Mouse (Mus musculus) hindbrain, embryonic 11.5 days (tissue): ENCODE measurements around the gene Exoc2. TPM values are rescaled to one million over a fixed set of nuclear protein-coding genes. Genes with fewer than 3 reads are reported as not detected.

ENCODE experiments used
- ATAC-seq: fragments of 200-750 bp; cut with Nextera tagmentation; 2 replicates; pipeline ENCODE4 v1.8.0; 2017; ENCODE audit warnings: mild to moderate bottlenecking, moderate TSS enrichment, moderate library complexity; ENCODE audit not compliant: low FRiP score
- DNase-seq: peaks from one replicate; pipeline ENCODE4 v3.0.0-alpha.2; 2015; ENCODE audit warnings: low spot score
- H3K27ac ChIP-seq: fragments of 300-500 bp; sonication (generic); 2 replicates; pipeline ENCODE4 v1.5.1; 2014; ENCODE audit warnings: mild to moderate bottlenecking, low read depth, low read length
- H3K27me3 ChIP-seq: fragments of 300-500 bp; sonication (generic); 2 replicates; pipeline ENCODE4 v1.6.1; 2014; ENCODE audit warnings: mild to moderate bottlenecking, low read length, moderate library complexity, mixed read lengths; ENCODE audit not compliant: control insufficient read depth, insufficient read depth
- H3K36me3 ChIP-seq: fragments of 300-500 bp; sonication (generic); 2 replicates; pipeline ENCODE4 v1.6.1; 2014; ENCODE audit warnings: mild to moderate bottlenecking, low read length, moderate library complexity, mixed read lengths; ENCODE audit not compliant: control insufficient read depth, insufficient read depth
- H3K4me1 ChIP-seq: fragments of 300-500 bp; sonication (generic); replicated peaks from 2 replicates; pipeline ENCODE4 v1.6.1; 2014; ENCODE audit warnings: low read length, mixed read lengths; ENCODE audit not compliant: control insufficient read depth, insufficient read depth
- H3K4me2 ChIP-seq: fragments of 300-500 bp; sonication (generic); replicated peaks from 2 replicates; pipeline ENCODE4 v1.6.1; 2014; ENCODE audit warnings: mild to moderate bottlenecking, low read depth, low read length
- H3K4me3 ChIP-seq: fragments of 300-500 bp; sonication (generic); 2 replicates; pipeline ENCODE4 v1.5.1; 2014; ENCODE audit warnings: low read depth, low read length
- H3K9ac ChIP-seq: fragments of 300-500 bp; sonication (generic); 2 replicates; pipeline ENCODE4 v1.6.1; 2014; ENCODE audit warnings: low read depth, low read length
- H3K9me3 ChIP-seq: fragments of 300-500 bp; sonication (generic); 2 replicates; pipeline ENCODE4 v1.6.1; 2016; ENCODE audit warnings: low read length; ENCODE audit not compliant: control insufficient read depth
- WGBS: fragments of 180-500 bp; shearing (Covaris S2); extraction: QIAGEN DNeasy Blood & Tissue Kit; methylation state at CpG from one replicate; pipeline ENCODE4 v1.1.7; 2014; 5-methylcytosine and 5-hydroxymethylcytosine counted together
- polyA plus RNA-seq: library from polyadenylated mRNA; unstranded; fragments of >200 nt; fragmentation: Nextera tagmentation; extraction: Ambion mirVana; gene quantifications from 2 replicates; pipeline ENCODE4 v1.2.1, GENCODE M21; 2014

Exoc2 gene
- polyA plus RNA-seq, 1 experiment from 2014 or later: 41.2 TPM

GRCm38 (mm10) chr13:30792741-30793140 lies 181.2 kb downstream of the Exoc2 start:
- Histone ChIP-seq H3K9me3 (no peaks in the 10 kb centered on the region), H3K36me3 (no peaks in the 10 kb centered on the region), H3K4me2 (no peak overlapping the region), H3K4me1 (no peaks in the 10 kb centered on the region), H3K9ac (no peak overlapping the region), H3K4me3 (no peak overlapping the region), H3K27me3 (no peaks in the 10 kb centered on the region), H3K27ac (no peak overlapping the region)
- 84% methylated on average over 3 of the region's 3 CpGs for WGBS
- ATAC-seq: no peak
- no peak for DNase-seq

DNA sequence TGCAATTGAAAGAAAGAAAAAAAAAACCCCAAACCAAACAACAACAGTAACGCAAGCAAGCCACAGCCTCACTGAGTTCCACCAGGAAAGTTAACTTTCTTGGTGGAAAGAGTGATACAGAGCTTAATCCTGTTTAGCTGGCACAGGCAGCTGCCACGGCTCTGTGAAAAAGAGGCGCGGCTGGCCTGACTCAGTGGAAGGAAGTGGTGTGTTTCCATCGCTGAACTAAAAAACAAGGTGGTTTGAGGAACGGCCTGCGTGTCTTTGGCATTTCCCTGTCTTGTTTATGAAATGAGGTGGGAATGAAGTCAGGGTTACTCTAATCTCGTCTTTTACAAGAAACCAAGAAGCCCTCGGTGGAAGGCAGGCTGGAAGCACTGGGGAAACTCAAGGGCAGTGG lies 181.6 kb downstream of the Exoc2 start:
- ATAC-seq (no peak), DNase-seq (no peak)
- Histone ChIP-seq H3K27ac (no peak overlapping the region), H3K4me3 (no peak overlapping the region), H3K4me2 (no peak overlapping the region), H3K36me3 (no peaks in the 10 kb centered on the region), H3K9ac (no peak overlapping the region), H3K9me3 (no peaks in the 10 kb centered on the region), H3K4me1 (no peaks in the 10 kb centered on the region), H3K27me3 (no peaks in the 10 kb centered on the region)
- 89% methylated on average over 9 of the region's 9 CpGs for WGBS

DNA sequence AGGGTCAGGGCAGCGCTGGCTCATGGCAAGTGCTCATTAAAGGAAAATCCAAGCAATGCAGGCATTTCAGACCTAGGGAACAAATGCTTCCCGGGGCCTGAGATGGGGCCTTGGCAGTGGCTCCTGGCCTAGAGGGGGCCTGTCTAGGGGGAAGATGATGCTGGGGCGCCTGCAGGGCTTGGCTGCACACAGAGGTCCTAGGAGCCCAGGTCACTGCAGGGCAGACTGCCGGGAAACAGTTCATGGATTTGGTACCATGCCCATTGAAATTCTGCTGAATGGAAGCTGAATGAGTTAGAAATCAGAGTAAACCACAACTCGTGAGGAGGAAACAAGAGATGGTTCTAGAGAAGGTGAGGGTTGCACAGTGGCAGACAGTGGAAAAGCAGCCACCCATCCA lies 183.9 kb downstream of the Exoc2 start:
- no peaks in the 10 kb centered on the region for H3K36me3 ChIP-seq
- DNase-seq (no peak), ATAC-seq (no peak)
- H3K27me3 ChIP-seq: no peaks in the 10 kb centered on the region
- no peak overlapping the region for H3K4me2 ChIP-seq
- 71% methylated on average over 5 of the region's 5 CpGs for WGBS
- no peaks in the 10 kb centered on the region for H3K4me1 ChIP-seq
- no peaks in the 10 kb centered on the region for H3K9me3 ChIP-seq
- H3K27ac ChIP-seq: no peak overlapping the region
- no peak overlapping the region for H3K9ac ChIP-seq
- H3K4me3 ChIP-seq: no peak overlapping the region

- ATAC-seq (no peak), DNase-seq (no peak)
- Histone ChIP-seq H3K9me3 (no peaks in the 10 kb centered on the region), H3K27ac (no peak overlapping the region), H3K4me1 (no peaks in the 10 kb centered on the region), H3K9ac (no peak overlapping the region), H3K4me3 (no peak overlapping the region), H3K4me2 (no peak overlapping the region), H3K36me3 (no peaks in the 10 kb centered on the region), H3K27me3 (no peaks in the 10 kb centered on the region)
- 83% methylated on average over 3 of the region's 3 CpGs for WGBS
Observed at GRCm38 (mm10) chr13:30788421-30788820, 185.5 kb downstream of the Exoc2 start.

- Histone ChIP-seq H3K4me3 (no peak overlapping the region), H3K36me3 (no peaks in the 10 kb centered on the region), H3K4me1 (no peaks in the 10 kb centered on the region), H3K4me2 (no peak overlapping the region), H3K27me3 (no peaks in the 10 kb centered on the region), H3K9ac (no peak overlapping the region), H3K9me3 (no peaks in the 10 kb centered on the region), H3K27ac (no peak overlapping the region)
- ATAC-seq (no peak), DNase-seq (no peak)
- 91% methylated on average over 4 of the region's 4 CpGs for WGBS
Observed at GRCm38 (mm10) chr13:30787960-30788359, 185.9 kb downstream of the Exoc2 start.

DNA sequence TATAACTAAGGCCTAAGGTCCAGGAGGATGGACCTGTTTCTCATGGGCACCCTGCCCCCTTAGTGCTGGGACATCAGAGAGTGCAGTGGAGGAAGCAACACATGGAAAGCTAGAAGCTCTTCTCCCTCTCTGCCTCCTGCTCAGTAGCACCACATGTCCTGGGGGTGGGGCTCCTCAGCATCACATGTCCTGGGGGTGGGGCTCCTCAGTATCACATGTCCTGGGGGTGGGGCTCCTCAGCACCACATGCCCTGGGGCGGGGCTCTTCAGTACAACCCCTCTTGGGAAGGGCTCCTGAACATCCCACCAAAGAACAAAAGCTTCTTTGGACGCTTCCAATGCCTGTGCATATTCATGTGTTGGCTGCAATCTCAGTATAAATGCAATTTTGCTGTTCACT lies 186.3 kb downstream of the Exoc2 start:
- 86% methylated on average over 2 of the region's 2 CpGs for WGBS
- Histone ChIP-seq H3K4me1 (no peaks in the 10 kb centered on the region), H3K9me3 (no peaks in the 10 kb centered on the region), H3K4me2 (no peak overlapping the region), H3K27ac (no peak overlapping the region), H3K36me3 (no peaks in the 10 kb centered on the region), H3K27me3 (no peaks in the 10 kb centered on the region), H3K4me3 (no peak overlapping the region), H3K9ac (no peak overlapping the region)
- ATAC-seq (0 out of 2 replicates have a peak, but pooled peaks have one; percentile 19), DNase-seq (no peak)

DNA sequence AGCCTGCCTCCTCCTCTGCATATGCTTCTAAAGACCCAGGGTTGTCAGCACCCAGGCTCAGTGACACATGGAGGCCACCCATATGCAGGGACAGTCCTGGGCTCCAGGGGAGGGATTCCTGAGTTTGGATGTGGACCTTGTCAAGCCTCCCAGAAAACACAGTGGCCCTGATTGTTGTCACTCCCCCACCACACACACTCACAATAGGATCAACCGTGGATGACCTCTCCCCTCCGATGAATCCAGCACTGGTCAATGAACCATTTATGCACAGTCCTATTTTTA lies 186.9 kb downstream of the Exoc2 start:
- DNase-seq (no peak), ATAC-seq (no peak)
- Histone ChIP-seq H3K27me3 (no peaks in the 10 kb centered on the region), H3K27ac (no peak overlapping the region), H3K4me1 (no peaks in the 10 kb centered on the region), H3K36me3 (no peaks in the 10 kb centered on the region), H3K4me3 (no peak overlapping the region), H3K4me2 (no peak overlapping the region), H3K9ac (no peak overlapping the region), H3K9me3 (no peaks in the 10 kb centered on the region)
- 54% methylated on average over 2 of the region's 2 CpGs for WGBS

DNA sequence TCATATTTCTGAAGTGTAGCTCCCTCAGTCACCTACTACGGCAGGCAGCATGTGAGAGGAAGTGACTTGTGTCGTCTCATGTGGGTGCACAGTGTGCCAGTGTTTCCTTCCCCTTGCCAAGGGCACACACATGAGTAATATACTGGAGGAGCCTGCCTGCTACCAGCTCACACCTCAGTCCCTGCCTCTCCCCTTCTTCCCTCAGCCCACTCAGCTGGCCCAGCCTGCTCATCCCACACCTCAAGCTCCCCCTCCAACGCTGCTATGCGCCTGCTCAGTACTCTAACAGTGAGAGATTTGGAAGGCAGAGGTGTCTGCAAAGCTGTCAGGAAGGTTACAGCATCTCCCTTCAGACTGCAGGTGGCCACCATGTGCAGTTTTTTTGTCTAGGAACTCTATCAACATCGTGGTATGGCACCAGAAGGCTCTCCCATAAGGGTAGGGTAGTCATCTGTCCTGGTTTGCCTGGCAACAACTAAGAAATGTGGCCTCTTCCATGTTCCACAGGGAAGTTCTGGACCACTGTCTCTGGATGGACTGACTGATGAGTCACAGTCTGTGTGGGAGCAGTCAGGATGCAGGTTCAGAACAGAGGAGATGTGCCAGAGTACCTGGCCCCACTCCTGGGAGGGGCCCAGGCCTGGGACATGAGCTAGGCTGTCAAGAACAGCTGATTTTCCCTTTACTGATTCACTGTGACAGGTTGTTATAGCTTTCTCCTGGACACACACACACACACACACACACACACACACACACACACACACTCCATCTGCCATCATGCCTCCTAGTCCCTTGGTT lies 187.5 kb downstream of the Exoc2 start:
- Histone ChIP-seq H3K9ac (no peak overlapping the region), H3K4me3 (no peak overlapping the region), H3K4me2 (no peak overlapping the region), H3K27ac (no peak overlapping the region), H3K27me3 (no peaks in the 10 kb centered on the region), H3K4me1 (no peaks in the 10 kb centered on the region), H3K9me3 (no peaks in the 10 kb centered on the region), H3K36me3 (no peaks in the 10 kb centered on the region)
- WGBS: 78% methylated on average over 5 of the region's 5 CpGs
- ATAC-seq: peak; percentile 31; the same call in 1 of the 2 replicates
- no peak for DNase-seq

- H3K4me2 ChIP-seq: no peak overlapping the region
- no peaks in the 10 kb centered on the region for H3K27me3 ChIP-seq
- WGBS: 90% methylated on average over 4 of the region's 4 CpGs
- no peak overlapping the region for H3K4me3 ChIP-seq
- no peak overlapping the region for H3K27ac ChIP-seq
- H3K9me3 ChIP-seq: no peaks in the 10 kb centered on the region
- ATAC-seq (no peak), DNase-seq (no peak)
- H3K4me1 ChIP-seq: no peaks in the 10 kb centered on the region
- no peaks in the 10 kb centered on the region for H3K36me3 ChIP-seq
- H3K9ac ChIP-seq: no peak overlapping the region
Observed at GRCm38 (mm10) chr13:30785423-30786040, 188.4 kb downstream of the Exoc2 start.
